In genomic region chr4:149526330-149526729, GRCm38 (mm10) we compare ENCODE assay signal across 12 mouse cellular contexts. TPM values are rescaled to one million over a fixed set of nuclear protein-coding genes. Genes with fewer than 3 reads are reported as not detected.
DNase-seq lines count a peak whose midpoint lies in the region; ATAC-seq lines count a peak whose summit lies in the region.
"Had no signal": no experiment of that assay in that cellular context is flagged by ENCODE, and none has a peak within 500 bp of the region (broad histone marks: within the 10 kb centered on the region; RNA-seq: fewer than 3 reads in every experiment).

No protein-coding gene starts in this region.

- H3K27me3 ChIP-seq in hindbrain, embryonic 12.5 days = no peaks in the 10 kb centered on the region
- H3K27me3 ChIP-seq in hindbrain, embryonic 16.5 days (replicated peaks; ENCODE audit: control insufficient read depth, insufficient read depth, low read length) = no peaks in the 10 kb centered on the region
- no peaks in the 10 kb centered on the region for H3K27me3 ChIP-seq in embryonic facial prominence, embryonic 13.5 days

- H3K9ac ChIP-seq in hindbrain, embryonic 12.5 days = 0 out of 2 replicates have a peak overlapping the region, but pooled peaks have one; percentile 13
- no peak overlapping the region for H3K9ac ChIP-seq in hindbrain, embryonic 16.5 days (ENCODE audit: low read depth, low read length)
- peak overlapping the region; percentile 53; the same call in 1 of the 2 replicates for H3K9ac ChIP-seq in embryonic facial prominence, embryonic 13.5 days

- H3K4me2 ChIP-seq in hindbrain, embryonic 12.5 days (replicated peaks) = no peak overlapping the region
- H3K4me2 ChIP-seq in hindbrain, embryonic 16.5 days (ENCODE audit: low read length) = no peak overlapping the region
- no peak overlapping the region for H3K4me2 ChIP-seq in embryonic facial prominence, embryonic 13.5 days

- H3K36me3 ChIP-seq in hindbrain, embryonic 12.5 days = no peaks in the 10 kb centered on the region
- H3K36me3 ChIP-seq in hindbrain, embryonic 16.5 days (ENCODE audit: control insufficient read depth, insufficient read depth, low read length) = no peaks in the 10 kb centered on the region
- H3K36me3 ChIP-seq in embryonic facial prominence, embryonic 13.5 days = no peaks in the 10 kb centered on the region
- H3K36me3 ChIP-seq: G1E had no signal

- no peaks in the 10 kb centered on the region for H3K9me3 ChIP-seq in hindbrain, embryonic 12.5 days (replicated peaks)
- H3K9me3 ChIP-seq in hindbrain, embryonic 16.5 days (ENCODE audit: control insufficient read depth, low read length) = no peaks in the 10 kb centered on the region
- no peaks in the 10 kb centered on the region for H3K9me3 ChIP-seq in embryonic facial prominence, embryonic 13.5 days
- H3K9me3 ChIP-seq: G1E had no signal

- H3K4me3 ChIP-seq in hindbrain, embryonic 12.5 days = no peak overlapping the region
- no peak overlapping the region for H3K4me3 ChIP-seq in hindbrain, embryonic 16.5 days (ENCODE audit: low read length)
- no peak overlapping the region for H3K4me3 ChIP-seq in embryonic facial prominence, embryonic 13.5 days

- H3K27ac ChIP-seq in hindbrain, embryonic 12.5 days = no peak overlapping the region
- no peak overlapping the region for H3K27ac ChIP-seq in hindbrain, embryonic 16.5 days (ENCODE audit: low read depth, low read length)
- no peak overlapping the region for H3K27ac ChIP-seq in embryonic facial prominence, embryonic 13.5 days

- ATAC-seq in hindbrain, embryonic 12.5 days (ENCODE audit: low FRiP score) = no peak
- no peak for ATAC-seq in hindbrain, embryonic 16.5 days
- ATAC-seq in embryonic facial prominence, embryonic 13.5 days (ENCODE audit: insufficient number of reproducible peaks, insufficient read depth, low FRiP score, low TSS enrichment, low read depth) = no peak

- H3K4me1 ChIP-seq in hindbrain, embryonic 12.5 days = peaks cover 27% of the 10 kb centered on the region
- H3K4me1 ChIP-seq in hindbrain, embryonic 16.5 days (ENCODE audit: control insufficient read depth, insufficient read depth, low read depth, low read length) = peaks cover 12% of the 10 kb centered on the region
- H3K4me1 ChIP-seq in embryonic facial prominence, embryonic 13.5 days = peaks cover 25% of the 10 kb centered on the region

- 43% methylated on average over 7 of the region's 7 CpGs for WGBS in hindbrain, embryonic 12.5 days
- 38% methylated on average over 7 of the region's 7 CpGs for WGBS in hindbrain, embryonic 16.5 days
- 46% methylated on average over 7 of the region's 7 CpGs for WGBS in embryonic facial prominence, embryonic 13.5 days

- DNase-seq in ES-CJ7 (ENCODE audit: low read depth, low spot score) = peak; percentile 27
- peak; percentile 26 to 41 for DNase-seq in kidney, postnatal 36 days
- DNase-seq in right cerebral cortex, postnatal 10 days (ENCODE audit: low spot score in 2 of 2) = no peak
- no peak for DNase-seq in cerebellum, postnatal 25 days
- no peak for DNase-seq in right cerebral cortex, postnatal 14 days
- DNase-seq: cerebellum, adult 11-12 months; thymus, postnatal 36 days had no signal

RNA-seq across cellular contexts. Expression of gene Ctnnbip1, which starts 8.3 kb away (rescaled TPM):
- 79.0 and 87.1 TPM in 2 replicates for polyA plus RNA-seq in hindbrain, embryonic 12.5 days (2016; fragmentation: Nextera tagmentation; extraction: Ambion mirVana)
- 98.6 and 106 TPM in 2 replicates for polyA plus RNA-seq in hindbrain, embryonic 16.5 days (2015; fragmentation: Nextera tagmentation; extraction: Ambion mirVana)
- polyA plus RNA-seq in embryonic facial prominence, embryonic 13.5 days (2015; fragmentation: Nextera tagmentation; extraction: Ambion mirVana) = 65.4 and 65.6 TPM in 2 replicates

RNA-seq across cellular contexts. Expression of gene Lzic, which starts 41.3 kb away (rescaled TPM):
- 46.7 and 46.8 TPM in 2 replicates for polyA plus RNA-seq in hindbrain, embryonic 12.5 days (2016; fragmentation: Nextera tagmentation; extraction: Ambion mirVana)
- 42.2 TPM in 2 replicates for polyA plus RNA-seq in hindbrain, embryonic 16.5 days (2015; fragmentation: Nextera tagmentation; extraction: Ambion mirVana)
- polyA plus RNA-seq in embryonic facial prominence, embryonic 13.5 days (2015; fragmentation: Nextera tagmentation; extraction: Ambion mirVana) = 56.5 TPM in 2 replicates

RNA-seq across cellular contexts. Expression of gene Nmnat1, which starts 41.3 kb away (rescaled TPM):
- 12.1 and 13.8 TPM in 2 replicates for polyA plus RNA-seq in hindbrain, embryonic 12.5 days (2016; fragmentation: Nextera tagmentation; extraction: Ambion mirVana)
- polyA plus RNA-seq in hindbrain, embryonic 16.5 days (2015; fragmentation: Nextera tagmentation; extraction: Ambion mirVana) = 7.7 and 9.1 TPM in 2 replicates
- 9.2 and 10.2 TPM in 2 replicates for polyA plus RNA-seq in embryonic facial prominence, embryonic 13.5 days (2015; fragmentation: Nextera tagmentation; extraction: Ambion mirVana)

RNA-seq across cellular contexts. Expression of gene Tmem274, which starts 49.2 kb away (rescaled TPM):
- polyA plus RNA-seq in hindbrain, embryonic 12.5 days (2016; fragmentation: Nextera tagmentation; extraction: Ambion mirVana) = 0.37 and 0.40 TPM in 2 replicates
- 0.45 TPM in 1 of 2 replicates, not detected in the other for polyA plus RNA-seq in hindbrain, embryonic 16.5 days (2015; fragmentation: Nextera tagmentation; extraction: Ambion mirVana)
- polyA plus RNA-seq in embryonic facial prominence, embryonic 13.5 days (2015; fragmentation: Nextera tagmentation; extraction: Ambion mirVana) = 0.37 TPM in 1 of 2 replicates, not detected in the other
- polyA plus RNA-seq: G1E; gonadal fat pad, adult 2 months had no signal

RNA-seq across cellular contexts. Expression of gene Clstn1, which starts 59.9 kb away (rescaled TPM):
- 135 and 138 TPM in 2 replicates for polyA plus RNA-seq in hindbrain, embryonic 12.5 days (2016; fragmentation: Nextera tagmentation; extraction: Ambion mirVana)
- 60.4 and 66.6 TPM in 2 replicates for polyA plus RNA-seq in hindbrain, embryonic 16.5 days (2015; fragmentation: Nextera tagmentation; extraction: Ambion mirVana)
- 21.5 and 51.2 TPM in 2 replicates for polyA plus RNA-seq in embryonic facial prominence, embryonic 13.5 days (2015; fragmentation: Nextera tagmentation; extraction: Ambion mirVana)

Comparison
In these comparisons a context has a peak if more than half of its experiments do, and no peak if none do; other contexts are left out.
1. DNase-seq: peak in ES-CJ7 (single experiment) and kidney, postnatal 36 days (2 of 2); none in right cerebral cortex, postnatal 10 days (0 of 2), cerebellum, postnatal 25 days (0 of 2) and right cerebral cortex, postnatal 14 days (single experiment).